Mouse (Mus musculus) cortical plate, adult 2 months (tissue): ENCODE data around the gene Tap2. TPM values are rescaled to one million over a fixed set of nuclear protein-coding genes. Genes with fewer than 3 reads are reported as not detected.

Source experiments
- H3K27ac ChIP-seq: fragments of 200-500 bp; 2 replicates; pipeline ENCODE4 v1.5.1; 2012; ENCODE audit warnings: low read length, control low read depth, inconsistent platforms; ENCODE audit not compliant: insufficient read depth
- H3K4me1 ChIP-seq: fragments of 200-500 bp; 2 replicates; pipeline ENCODE4 v1.6.1; 2011; ENCODE audit warnings: low read length; ENCODE audit not compliant: control insufficient read depth, insufficient read depth
- H3K4me3 ChIP-seq: fragments of 200-500 bp; 2 replicates; pipeline ENCODE4 v1.5.1; 2011; ENCODE audit warnings: mild to moderate bottlenecking, low read length, control low read depth; ENCODE audit not compliant: insufficient read depth
- CTCF ChIP-seq: fragments of 200-500 bp; IDR thresholded peaks from 2 replicates; pipeline ENCODE4 v1.5.1; 2011; ENCODE audit warnings: mild to moderate bottlenecking, control low read depth, low read length; ENCODE audit not compliant: insufficient read depth; ENCODE audit errors: extremely low read depth
- POLR2A ChIP-seq: fragments of 200-500 bp; IDR thresholded peaks from 2 replicates; pipeline ENCODE4 v1.6.1; 2011; ENCODE audit warnings: mild to moderate bottlenecking, low read length, control low read depth; ENCODE audit not compliant: insufficient read depth; ENCODE audit errors: extremely low read depth
- polyA plus RNA-seq: library from polyadenylated mRNA; depleted of rRNA; stranded (reverse); fragments of >200 nt; gene quantifications from 2 replicates; pipeline ENCODE4 v1.2.3, GENCODE M21; 2012

Tap2 gene
- polyA plus RNA-seq, 1 experiment = 8.3 TPM

DNA sequence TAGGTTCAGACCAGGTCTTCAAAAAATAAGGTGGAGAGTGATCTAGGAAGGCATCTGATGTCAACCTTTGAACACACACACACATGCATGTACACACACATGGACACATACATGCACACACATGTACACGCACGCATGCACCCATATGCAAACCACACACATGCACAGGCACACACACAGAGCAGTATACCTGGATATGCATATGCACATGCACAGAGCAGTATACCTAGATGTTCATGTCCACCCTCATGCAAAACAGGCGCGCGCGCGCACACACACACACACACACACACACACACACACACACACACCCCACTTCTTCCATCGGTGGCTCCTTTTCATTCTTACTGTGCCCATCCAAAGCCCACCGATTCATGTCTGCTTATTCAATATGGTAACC lies 4.5 kb downstream of the Tap2 start:
- Histone ChIP-seq H3K4me3 (no peak overlapping the region), H3K4me1 (no peaks in the 10 kb centered on the region), H3K27ac (no peak overlapping the region)
- TF ChIP-seq CTCF (no peak), POLR2A (no peak)

DNA sequence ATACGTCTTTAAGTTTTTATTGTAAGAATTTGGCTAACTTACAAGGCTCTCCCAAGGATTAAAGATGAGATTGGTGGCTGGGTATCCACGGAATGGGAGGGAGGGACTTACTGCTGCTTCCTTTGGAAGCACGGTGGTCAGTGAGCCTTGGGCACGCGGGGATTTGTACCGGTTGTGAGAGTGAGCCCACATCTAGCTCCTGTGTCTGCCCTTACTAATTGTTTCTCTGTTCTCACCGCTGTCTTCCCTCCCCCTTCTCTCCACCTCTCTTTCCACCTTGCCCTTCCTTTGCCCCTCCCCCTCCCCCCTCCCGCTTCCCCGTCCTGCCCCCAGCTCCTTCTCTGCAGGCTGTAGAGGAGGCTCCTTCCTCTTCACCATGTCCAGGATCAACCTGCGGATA lies 5.1 kb downstream of the Tap2 start:
- Histone ChIP-seq H3K4me1 (no peaks in the 10 kb centered on the region), H3K4me3 (no peak overlapping the region), H3K27ac (no peak overlapping the region)
- no peak for TF ChIP-seq POLR2A
- no peak for TF ChIP-seq CTCF

DNA sequence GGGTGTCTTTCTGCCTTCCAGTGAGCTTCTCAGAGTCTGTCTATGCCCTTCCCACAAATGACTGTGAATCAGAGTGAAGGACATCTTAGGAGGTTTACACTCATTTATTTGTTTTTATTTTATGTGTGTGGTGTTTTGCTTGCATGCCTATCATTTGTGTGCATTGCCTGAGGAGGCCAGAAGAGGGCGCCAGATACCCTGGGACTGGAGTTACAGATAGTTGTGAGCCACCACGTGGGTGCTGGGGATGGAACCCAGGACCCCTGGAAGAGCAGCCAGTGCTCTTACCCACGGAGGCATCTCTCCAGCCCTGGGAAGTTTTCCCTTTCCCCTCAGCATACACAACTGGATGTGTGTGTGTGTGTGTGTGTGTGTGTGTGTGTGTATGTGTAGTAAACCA lies 6.4 kb downstream of the Tap2 start:
- H3K27ac ChIP-seq = no peak overlapping the region
- TF ChIP-seq CTCF = no peak
- no peak for TF ChIP-seq POLR2A
- no peaks in the 10 kb centered on the region for H3K4me1 ChIP-seq
- H3K4me3 ChIP-seq = no peak overlapping the region

DNA sequence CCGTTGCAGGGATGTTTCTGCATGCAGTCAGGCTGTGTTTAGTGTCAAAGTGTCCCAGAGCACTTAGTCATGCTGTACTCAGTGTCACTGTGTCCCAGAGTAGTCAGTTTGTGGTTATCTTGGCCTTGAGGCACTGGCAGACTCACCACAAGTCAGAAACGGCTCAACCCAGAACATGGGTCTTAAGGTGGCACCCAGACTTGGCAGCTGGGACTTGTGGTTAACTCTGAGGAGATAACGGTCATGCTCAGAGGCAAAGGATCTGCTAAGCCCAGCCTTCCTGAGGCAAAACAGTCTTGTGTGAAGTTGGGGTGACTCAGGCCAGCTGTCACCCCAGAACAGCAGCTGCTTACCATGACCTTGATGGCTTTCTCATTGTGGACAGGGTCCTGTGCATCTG lies 7.3 kb downstream of the Tap2 start:
- H3K4me3 ChIP-seq = no peak overlapping the region
- H3K4me1 ChIP-seq = no peaks in the 10 kb centered on the region
- no peak overlapping the region for H3K27ac ChIP-seq
- TF ChIP-seq POLR2A = no peak

- H3K4me3 ChIP-seq = no peak overlapping the region
- TF ChIP-seq CTCF = no peak
- no peak for TF ChIP-seq POLR2A
- no peaks in the 10 kb centered on the region for H3K4me1 ChIP-seq
- H3K27ac ChIP-seq = no peak overlapping the region
Observed at GRCm38 (mm10) chr17:34211746-34212365, 8.5 kb downstream of the Tap2 start.

- TF ChIP-seq POLR2A = no peak
- no peaks in the 10 kb centered on the region for H3K4me1 ChIP-seq
- no peak overlapping the region for H3K27ac ChIP-seq
- H3K4me3 ChIP-seq = no peak overlapping the region
Observed at GRCm38 (mm10) chr17:34213936-34214335, 10.6 kb downstream of the Tap2 start.

GRCm38 (mm10) chr17:34215176-34215575 lies 11.8 kb downstream of the Tap2 start:
- Histone ChIP-seq H3K4me3 (no peak overlapping the region), H3K4me1 (no peaks in the 10 kb centered on the region), H3K27ac (no peak overlapping the region)
- TF ChIP-seq POLR2A = no peak
- no peak for TF ChIP-seq CTCF

DNA sequence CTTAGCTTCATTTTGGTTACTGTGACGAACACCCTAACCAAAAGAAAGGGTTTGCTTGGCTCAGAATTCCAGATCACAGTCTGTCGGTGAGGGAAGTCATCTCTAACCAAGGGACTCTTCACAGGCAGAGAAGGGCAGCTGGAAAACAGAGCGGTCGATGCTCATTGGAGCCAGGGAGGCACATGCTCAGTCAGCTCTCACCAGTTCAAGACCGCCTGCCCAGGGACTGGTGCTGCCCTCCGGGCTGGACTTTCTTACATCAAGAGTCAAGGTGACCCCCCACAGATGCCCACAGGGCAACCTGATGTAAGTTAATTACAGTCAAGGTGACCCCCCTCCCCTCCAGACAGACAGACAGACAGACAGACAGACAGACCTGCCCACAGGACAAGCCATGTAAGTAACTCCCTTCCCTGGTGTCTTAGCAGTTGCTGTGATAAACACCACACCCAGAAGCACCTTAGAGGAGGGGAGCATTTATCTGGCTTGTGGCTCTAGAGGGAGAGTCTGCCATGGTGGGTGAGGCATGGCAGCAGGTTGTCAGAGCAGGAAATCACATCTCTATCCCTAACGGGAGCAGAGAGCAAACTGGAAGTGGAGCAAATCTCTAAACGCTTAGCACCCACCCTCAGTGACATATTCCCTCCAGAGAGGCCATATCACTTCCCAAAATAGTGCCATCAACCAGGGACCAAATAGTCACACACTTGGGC lies 14.0 kb downstream of the Tap2 start:
- Histone ChIP-seq H3K4me3 (no peak overlapping the region), H3K27ac (no peak overlapping the region), H3K4me1 (no peaks in the 10 kb centered on the region)
- TF ChIP-seq POLR2A = no peak
- no peak for TF ChIP-seq CTCF

DNA sequence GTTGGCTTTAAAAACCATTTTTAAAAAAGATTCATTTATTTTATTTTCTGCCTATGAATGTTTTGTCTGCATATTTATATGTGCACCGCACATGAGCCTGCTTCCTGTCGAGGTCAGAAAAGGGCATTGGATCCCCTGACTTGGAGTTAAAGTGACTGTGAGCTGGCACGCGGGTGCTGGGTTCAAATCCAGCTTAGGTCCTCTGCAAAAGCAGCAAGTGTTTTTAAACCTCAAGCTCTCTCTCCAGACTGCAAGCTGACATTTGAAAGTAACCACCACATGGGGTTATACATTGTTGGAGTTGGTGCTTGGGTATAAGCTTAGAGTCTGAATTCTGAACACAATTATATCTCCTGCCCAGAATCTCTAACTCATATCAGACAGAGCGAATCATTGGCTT lies 14.7 kb downstream of the Tap2 start:
- Histone ChIP-seq H3K4me3 (no peak overlapping the region), H3K4me1 (no peaks in the 10 kb centered on the region), H3K27ac (no peak overlapping the region)
- no peak for TF ChIP-seq POLR2A
- TF ChIP-seq CTCF = no peak

- no peak overlapping the region for H3K27ac ChIP-seq
- no peaks in the 10 kb centered on the region for H3K4me1 ChIP-seq
- no peak overlapping the region for H3K4me3 ChIP-seq
- TF ChIP-seq CTCF (no peak), POLR2A (no peak)
Observed at GRCm38 (mm10) chr17:34218675-34219074, 15.3 kb downstream of the Tap2 start.
